Mouse (Mus musculus): ENCODE measurements at regions not wholly inside any gene's neighbourhood (a gene's known extent, or its start where the extent isn't known, plus 50 kb on each side); places are given as distances from the start of the nearest gene placed in this dataset.

- H3K4me3 ChIP-seq (ENCODE audit: low read depth, low read length): no peak overlapping the region
- WGBS: 77% methylated on average over 7 of the region's 7 CpGs
- DNase-seq (ENCODE audit: low spot score) (no peak), ATAC-seq (no peak)
- no peak overlapping the region for H3K4me2 ChIP-seq (replicated peaks; ENCODE audit: low read depth, low read length)
- no peak overlapping the region for H3K9ac ChIP-seq (replicated peaks; ENCODE audit: low read depth)
- TF ChIP-seq EP300 (IDR thresholded peaks at IDR 0.05): no peak
- TF ChIP-seq CTCF (IDR thresholded peaks at IDR 0.05): no peak
- no peaks in the 10 kb centered on the region for H3K9me3 ChIP-seq (ENCODE audit: low read length)
- no peaks in the 10 kb centered on the region for H3K4me1 ChIP-seq (ENCODE audit: insufficient read depth, low read depth, low read length)
- no peaks in the 10 kb centered on the region for H3K36me3 ChIP-seq (ENCODE audit: insufficient read depth, low read length)
- no peak overlapping the region for H3K27ac ChIP-seq (ENCODE audit: low read length)
- no peaks in the 10 kb centered on the region for H3K27me3 ChIP-seq (replicated peaks; ENCODE audit: insufficient read depth, low read length)
Measured at GRCm38 (mm10) chr8:28117997-28118778, 670.7 kb downstream of the Poteg start.

GRCm38 (mm10) chr8:28125021-28125420 is 677.6 kb downstream of the Poteg start:
- Histone ChIP-seq H3K27me3 (replicated peaks; ENCODE audit: insufficient read depth, low read length) (no peaks in the 10 kb centered on the region), H3K4me3 (ENCODE audit: low read depth, low read length) (no peak overlapping the region), H3K9me3 (ENCODE audit: low read length) (no peaks in the 10 kb centered on the region), H3K27ac (ENCODE audit: low read length) (no peak overlapping the region), H3K4me1 (ENCODE audit: insufficient read depth, low read depth, low read length) (no peaks in the 10 kb centered on the region), H3K9ac (replicated peaks; ENCODE audit: low read depth) (no peak overlapping the region), H3K4me2 (replicated peaks; ENCODE audit: low read depth, low read length) (no peak overlapping the region), H3K36me3 (ENCODE audit: insufficient read depth, low read length) (no peaks in the 10 kb centered on the region)
- WGBS: 33% methylated on average over 3 of the region's 3 CpGs
- DNase-seq (ENCODE audit: low spot score) (no peak), ATAC-seq (no peak)
- no peak for TF ChIP-seq EP300 (IDR thresholded peaks at IDR 0.05)
- TF ChIP-seq CTCF (IDR thresholded peaks at IDR 0.05): no peak

DNA sequence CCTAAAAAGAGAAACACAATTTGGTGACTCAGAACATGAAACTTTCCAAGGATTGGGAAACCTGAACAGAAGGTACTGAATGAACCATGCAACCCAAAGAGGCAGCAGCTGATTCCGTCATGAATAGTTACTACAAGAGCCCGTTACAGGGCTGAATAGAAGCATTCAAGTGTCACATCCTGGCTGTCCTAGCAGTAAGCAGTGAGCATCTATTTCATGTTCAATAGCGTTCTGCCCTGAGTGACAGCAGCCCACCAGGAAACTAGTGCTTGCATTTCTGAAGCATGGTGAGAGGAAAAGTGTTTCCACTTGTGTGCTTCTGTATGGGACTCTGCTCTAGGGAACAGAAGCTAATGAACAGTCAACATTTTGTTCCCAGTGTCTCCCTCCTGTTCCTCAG is 694.4 kb downstream of the Poteg start:
- Histone ChIP-seq H3K9me3 (ENCODE audit: low read length) (no peaks in the 10 kb centered on the region), H3K9ac (replicated peaks; ENCODE audit: low read depth) (no peak overlapping the region), H3K27me3 (replicated peaks; ENCODE audit: insufficient read depth, low read length) (no peaks in the 10 kb centered on the region), H3K4me2 (replicated peaks; ENCODE audit: low read depth, low read length) (no peak overlapping the region), H3K27ac (ENCODE audit: low read length) (no peak overlapping the region), H3K36me3 (ENCODE audit: insufficient read depth, low read length) (no peaks in the 10 kb centered on the region), H3K4me1 (ENCODE audit: insufficient read depth, low read depth, low read length) (no peaks in the 10 kb centered on the region), H3K4me3 (ENCODE audit: low read depth, low read length) (no peak overlapping the region)
- DNase-seq (ENCODE audit: low spot score): no peak
- ATAC-seq: no peak
- 75% methylated on average over 3 of the region's 3 CpGs for WGBS
- no peak for TF ChIP-seq EP300 (IDR thresholded peaks at IDR 0.05)
- no peak for TF ChIP-seq CTCF (IDR thresholded peaks at IDR 0.05)

- TF ChIP-seq EP300 (IDR thresholded peaks at IDR 0.05): no peak
- peak; percentile 9; the same call in 1 of the 2 replicates for TF ChIP-seq CTCF (IDR thresholded peaks at IDR 0.05)
- WGBS: 67% methylated on average over 14 of the region's 14 CpGs
- no peak overlapping the region for H3K4me3 ChIP-seq (ENCODE audit: low read depth, low read length)
- ATAC-seq (no peak), DNase-seq (ENCODE audit: low spot score) (no peak)
- no peak overlapping the region for H3K4me2 ChIP-seq (replicated peaks; ENCODE audit: low read depth, low read length)
- no peak overlapping the region for H3K9ac ChIP-seq (replicated peaks; ENCODE audit: low read depth)
- H3K9me3 ChIP-seq (ENCODE audit: low read length): no peaks in the 10 kb centered on the region
- H3K4me1 ChIP-seq (ENCODE audit: insufficient read depth, low read depth, low read length): no peaks in the 10 kb centered on the region
- H3K36me3 ChIP-seq (ENCODE audit: insufficient read depth, low read length): no peaks in the 10 kb centered on the region
- no peaks in the 10 kb centered on the region for H3K27me3 ChIP-seq (replicated peaks; ENCODE audit: insufficient read depth, low read length)
- H3K27ac ChIP-seq (ENCODE audit: low read length): no peak overlapping the region
Measured at GRCm38 (mm10) chr8:28148599-28149452, 701.4 kb downstream of the Poteg start.

- 64% methylated on average over 3 of the region's 3 CpGs for WGBS
- Histone ChIP-seq H3K9me3 (ENCODE audit: low read length) (no peaks in the 10 kb centered on the region), H3K27me3 (replicated peaks; ENCODE audit: insufficient read depth, low read length) (no peaks in the 10 kb centered on the region), H3K36me3 (ENCODE audit: insufficient read depth, low read length) (no peaks in the 10 kb centered on the region), H3K4me2 (replicated peaks; ENCODE audit: low read depth, low read length) (no peak overlapping the region), H3K4me3 (ENCODE audit: low read depth, low read length) (no peak overlapping the region), H3K9ac (replicated peaks; ENCODE audit: low read depth) (no peak overlapping the region), H3K4me1 (ENCODE audit: insufficient read depth, low read depth, low read length) (no peaks in the 10 kb centered on the region), H3K27ac (ENCODE audit: low read length) (no peak overlapping the region)
- TF ChIP-seq EP300 (IDR thresholded peaks at IDR 0.05) (no peak), CTCF (IDR thresholded peaks at IDR 0.05) (no peak)
- ATAC-seq: no peak
- no peak for DNase-seq (ENCODE audit: low spot score)
Measured at GRCm38 (mm10) chr8:28149453-28149767, 701.9 kb downstream of the Poteg start.

DNA sequence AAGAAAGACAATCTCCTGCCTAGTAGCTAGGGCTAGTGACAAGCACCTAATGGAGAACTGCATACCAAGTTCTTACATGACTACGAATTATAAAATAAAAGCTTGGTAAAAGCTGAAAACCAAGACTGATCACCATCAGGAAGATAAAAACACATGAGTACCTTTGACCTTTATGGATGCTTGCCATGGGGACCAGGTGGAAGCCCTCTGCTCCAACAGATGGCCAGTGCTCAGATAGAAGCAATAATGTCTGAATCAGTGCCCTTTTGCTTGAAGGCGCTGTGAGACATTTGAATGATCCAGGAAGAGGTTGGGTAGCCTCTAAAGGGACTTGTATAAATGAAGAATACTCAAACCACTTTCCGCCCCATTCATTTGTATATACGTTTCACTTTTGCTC is 713.2 kb downstream of the Poteg start:
- no peak for TF ChIP-seq CTCF (IDR thresholded peaks at IDR 0.05)
- TF ChIP-seq EP300 (IDR thresholded peaks at IDR 0.05): no peak
- ATAC-seq: no peak

More for the DNA sequence above, 713.2 kb downstream of the Poteg start:
- Histone ChIP-seq H3K4me2 (replicated peaks; ENCODE audit: low read depth, low read length) (no peak overlapping the region), H3K27me3 (replicated peaks; ENCODE audit: insufficient read depth, low read length) (no peaks in the 10 kb centered on the region), H3K27ac (ENCODE audit: low read length) (no peak overlapping the region), H3K9me3 (ENCODE audit: low read length) (no peaks in the 10 kb centered on the region), H3K4me1 (ENCODE audit: insufficient read depth, low read depth, low read length) (no peaks in the 10 kb centered on the region), H3K4me3 (ENCODE audit: low read depth, low read length) (no peak overlapping the region), H3K36me3 (ENCODE audit: insufficient read depth, low read length) (no peaks in the 10 kb centered on the region), H3K9ac (replicated peaks; ENCODE audit: low read depth) (no peak overlapping the region)
- WGBS: 79% methylated on average over 4 of the region's 4 CpGs
- no peak for DNase-seq (ENCODE audit: low spot score)

All from lung, postnatal 0 days (tissue).